Mouse (Mus musculus): ENCODE data around the gene Rnf44. TPM values are rescaled to one million over a fixed set of nuclear protein-coding genes. Genes with fewer than 3 reads are reported as not detected.

The Rnf44 gene
- 121 and 131 TPM in 2 replicates for polyA plus RNA-seq (2012; rRNA removed)

DNA sequence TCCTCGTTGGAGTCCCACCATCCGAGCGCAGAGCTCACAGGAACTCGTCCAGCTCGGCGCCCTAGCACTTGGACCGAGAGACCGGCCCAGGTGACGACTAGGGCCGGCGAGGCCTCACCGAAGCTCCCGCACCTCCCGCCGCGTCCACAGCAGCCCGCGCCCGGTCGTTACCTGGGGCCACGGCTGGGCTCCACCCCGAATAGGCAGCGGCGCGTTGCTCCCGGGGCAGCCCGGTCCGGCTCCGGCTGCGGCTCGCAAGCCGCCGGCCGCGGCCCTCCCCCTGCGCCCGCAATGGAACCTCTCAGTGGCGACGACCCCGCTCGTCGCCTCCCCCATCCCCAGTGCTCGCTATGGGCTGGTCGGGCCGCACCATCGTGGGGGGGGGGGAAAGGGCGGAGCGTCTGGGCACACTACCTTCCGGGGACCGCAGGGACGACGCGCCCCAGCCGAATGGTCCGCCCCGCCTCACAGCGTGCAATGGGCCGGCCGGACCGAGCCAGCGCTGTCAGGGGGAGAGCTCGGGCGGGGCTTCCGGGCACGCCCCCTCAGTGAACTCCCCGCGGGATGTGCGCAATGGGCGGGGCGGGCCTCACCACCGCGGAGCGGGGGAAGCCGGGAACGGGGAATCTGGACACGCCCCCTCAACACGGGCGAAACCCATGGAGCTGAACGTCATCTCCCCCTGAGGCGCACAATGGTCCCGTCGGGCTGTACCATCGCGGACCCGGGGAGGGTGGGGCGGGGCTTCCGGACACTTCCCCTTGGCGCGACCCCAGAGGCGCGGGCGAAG, at the start of gene Rnf44:
TSS of gene Rnf44 (minus strand) at position 350 of the 790 bp plus-strand sequence.

DNA sequence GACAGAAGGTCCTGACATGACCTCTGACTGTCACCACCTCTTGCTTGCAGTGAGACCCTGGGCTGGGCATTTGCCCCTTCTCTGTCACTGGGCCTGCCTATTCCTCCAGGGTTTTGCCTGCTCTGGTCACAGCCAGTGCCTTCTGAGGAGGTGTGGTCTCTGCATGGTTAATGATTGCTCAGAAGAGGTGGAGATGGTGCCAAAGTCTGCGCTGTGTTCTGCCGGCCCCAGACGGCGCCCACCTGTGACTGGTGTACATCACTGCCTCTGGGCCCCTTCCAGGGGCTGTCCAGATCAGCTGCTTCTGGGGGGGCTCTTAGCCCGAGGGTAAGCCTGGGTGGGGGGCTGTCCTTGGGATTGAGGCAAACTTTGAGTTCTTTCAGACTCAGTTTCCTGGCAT, 7.5 kb upstream of the Rnf44 start, which contains the start of gene Cdhr2:
TSS of gene Cdhr2 (plus strand) at position 219 of the 400 bp plus-strand sequence.

Other genes starting within 250 kb of the Rnf44 start
- 8.9 and 16.7 TPM in 2 replicates for gene Thoc3, start 225.1 kb downstream of the Rnf44 start, polyA plus RNA-seq (2012; rRNA removed)
- gene Simc1, start 190.1 kb downstream of the Rnf44 start, polyA plus RNA-seq (2012; rRNA removed) = 3.4 and 5.5 TPM in 2 replicates
- 45.2 and 45.4 TPM in 2 replicates for gene 4833439L19Rik, start 128.5 kb downstream of the Rnf44 start, polyA plus RNA-seq (2012; rRNA removed)
- gene Arl10, start 118.9 kb downstream of the Rnf44 start, polyA plus RNA-seq (2012; rRNA removed) = 6.0 and 9.4 TPM in 2 replicates
- gene Nop16, start 103.8 kb downstream of the Rnf44 start, polyA plus RNA-seq (2012; rRNA removed) = 1.2 and 1.5 TPM in 2 replicates
- gene Higd2a, start 103.7 kb downstream of the Rnf44 start, polyA plus RNA-seq (2012; rRNA removed) = 103 and 105 TPM in 2 replicates
- 76.8 and 94.8 TPM in 2 replicates for gene Cltb, start 82.6 kb downstream of the Rnf44 start, polyA plus RNA-seq (2012; rRNA removed)
- gene Faf2, start 72.1 kb downstream of the Rnf44 start, polyA plus RNA-seq (2012; rRNA removed) = 6.0 and 8.2 TPM in 2 replicates
- 1.3 TPM in 2 replicates for gene Cdhr2, start 7.6 kb upstream of the Rnf44 start, polyA plus RNA-seq (2012; rRNA removed)
- 0.17 and 0.40 TPM in 2 replicates for gene Gprin1, start 56.0 kb upstream of the Rnf44 start, polyA plus RNA-seq (2012; rRNA removed)
- 1.0 and 1.6 TPM in 2 replicates for gene Sncb, start 72.7 kb upstream of the Rnf44 start, polyA plus RNA-seq (2012; rRNA removed)
- not detected in 2 replicates for gene Eif4e1b, start 90.1 kb upstream of the Rnf44 start, polyA plus RNA-seq (2012; rRNA removed)
- gene Tspan17, start 95.5 kb upstream of the Rnf44 start, polyA plus RNA-seq (2012; rRNA removed) = 7.5 and 9.4 TPM in 2 replicates